Mouse (Mus musculus): Measurements from ENCODE around the gene Pcdh7. TPM values are rescaled to one million over a fixed set of nuclear protein-coding genes. Genes with fewer than 3 reads are reported as not detected.

Pcdh7 gene
- polyA plus RNA-seq, 1 experiment from 2014 or later, result 47.6 TPM

DNA sequence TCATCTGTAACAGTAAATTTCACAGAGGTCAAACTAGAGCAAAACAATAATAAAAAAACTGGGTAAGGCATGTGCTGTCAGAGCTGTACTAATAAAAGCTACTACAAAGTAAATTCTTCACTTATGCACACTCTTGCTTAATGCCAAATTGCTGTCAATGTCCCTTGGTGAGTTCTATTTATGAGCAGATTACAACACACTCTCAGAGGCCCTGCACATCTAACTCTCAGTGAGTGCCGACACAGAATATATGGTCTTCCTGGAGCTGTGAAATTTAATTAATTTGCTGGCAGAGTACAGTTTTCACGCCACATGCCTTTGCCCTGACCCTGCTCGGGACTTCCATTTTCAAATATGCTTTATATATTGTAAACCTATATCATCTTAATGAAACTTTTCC is 227.7 kb downstream of the Pcdh7 start:
- peak; percentile 81; the same call in 1 of the 2 replicates for ATAC-seq (ENCODE audit: low read depth)
- Histone ChIP-seq H3K9me3 (ENCODE audit: control insufficient read depth, low read length) (no peaks in the 10 kb centered on the region), H3K36me3 (ENCODE audit: control insufficient read depth, insufficient read depth, low read length) (no peaks in the 10 kb centered on the region), H3K27ac (ENCODE audit: low read depth, low read length) (no peak overlapping the region), H3K9ac (replicated peaks; ENCODE audit: low read depth, low read length) (no peak overlapping the region), H3K27me3 (ENCODE audit: control insufficient read depth, insufficient read depth, low read length) (no peaks in the 10 kb centered on the region), H3K4me2 (ENCODE audit: low read depth, low read length) (no peak overlapping the region), H3K4me1 (ENCODE audit: control insufficient read depth, insufficient read depth, low read length) (0 out of 2 replicates have a peak, but pooled peaks cover 3% of the 10 kb centered on the region), H3K4me3 (ENCODE audit: low read depth, low read length) (no peak overlapping the region)
- WGBS, result 22% methylated on average over 3 of the region's 3 CpGs

DNA sequence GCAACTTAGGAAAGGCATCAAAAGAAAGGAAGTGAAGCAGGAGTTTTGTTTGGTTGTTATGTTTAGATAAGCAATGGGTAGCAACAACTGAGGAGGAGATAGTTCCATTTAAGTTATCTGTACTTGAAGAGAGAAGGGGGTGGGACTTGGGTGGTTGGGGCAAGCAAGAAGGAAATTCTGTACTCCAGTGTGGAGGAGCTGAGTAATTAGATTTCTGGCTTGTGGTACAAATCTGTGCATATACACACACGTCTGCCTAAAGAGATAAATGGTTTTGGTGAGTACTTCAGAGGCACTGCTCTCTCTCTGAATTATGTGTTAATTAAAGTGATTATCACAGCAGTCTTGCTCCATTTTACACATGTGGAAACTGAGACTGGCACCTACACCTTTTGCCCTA is 241.6 kb downstream of the Pcdh7 start:
- 65% methylated on average over 1 of the region's 1 CpGs for WGBS
- Histone ChIP-seq H3K36me3 (ENCODE audit: control insufficient read depth, insufficient read depth, low read length) (no peaks in the 10 kb centered on the region), H3K9ac (replicated peaks; ENCODE audit: low read depth, low read length) (no peak overlapping the region), H3K4me3 (ENCODE audit: low read depth, low read length) (no peak overlapping the region), H3K27ac (ENCODE audit: low read depth, low read length) (no peak overlapping the region), H3K27me3 (ENCODE audit: control insufficient read depth, insufficient read depth, low read length) (no peaks in the 10 kb centered on the region), H3K9me3 (ENCODE audit: control insufficient read depth, low read length) (no peaks in the 10 kb centered on the region), H3K4me1 (ENCODE audit: control insufficient read depth, insufficient read depth, low read length) (no peaks in the 10 kb centered on the region), H3K4me2 (ENCODE audit: low read depth, low read length) (no peak overlapping the region)
- ATAC-seq (ENCODE audit: low read depth), result no peak

DNA sequence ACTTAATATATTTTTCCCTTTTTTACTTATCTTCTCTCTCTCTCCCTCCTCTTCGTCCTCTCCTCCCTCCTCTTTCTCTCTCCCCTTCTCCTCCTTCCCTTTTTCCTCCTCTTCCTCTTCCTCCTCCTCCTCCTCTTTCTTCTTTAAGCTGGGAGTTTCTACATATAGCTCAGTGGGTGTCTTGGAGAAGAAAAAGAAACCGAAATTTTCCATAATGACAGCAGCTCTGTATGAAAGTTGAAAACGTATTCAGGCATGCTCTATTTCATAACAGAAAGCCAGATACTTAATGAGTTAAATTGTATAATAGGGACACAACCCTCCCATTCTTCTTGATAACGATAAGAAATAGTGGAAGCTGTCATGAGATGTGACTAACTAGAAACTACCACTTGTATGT is 246.0 kb downstream of the Pcdh7 start:
- no peak overlapping the region for H3K9ac ChIP-seq (replicated peaks; ENCODE audit: low read depth, low read length)
- H3K27me3 ChIP-seq (ENCODE audit: control insufficient read depth, insufficient read depth, low read length), result no peaks in the 10 kb centered on the region
- H3K4me2 ChIP-seq (ENCODE audit: low read depth, low read length), result no peak overlapping the region
- no peaks in the 10 kb centered on the region for H3K9me3 ChIP-seq (ENCODE audit: control insufficient read depth, low read length)
- H3K36me3 ChIP-seq (ENCODE audit: control insufficient read depth, insufficient read depth, low read length), result no peaks in the 10 kb centered on the region
- no peak overlapping the region for H3K27ac ChIP-seq (ENCODE audit: low read depth, low read length)
- WGBS, result 79% methylated on average over 4 of the region's 4 CpGs
- ATAC-seq (ENCODE audit: low read depth), result no peak
- no peak overlapping the region for H3K4me3 ChIP-seq (ENCODE audit: low read depth, low read length)
- no peaks in the 10 kb centered on the region for H3K4me1 ChIP-seq (ENCODE audit: control insufficient read depth, insufficient read depth, low read length)

DNA sequence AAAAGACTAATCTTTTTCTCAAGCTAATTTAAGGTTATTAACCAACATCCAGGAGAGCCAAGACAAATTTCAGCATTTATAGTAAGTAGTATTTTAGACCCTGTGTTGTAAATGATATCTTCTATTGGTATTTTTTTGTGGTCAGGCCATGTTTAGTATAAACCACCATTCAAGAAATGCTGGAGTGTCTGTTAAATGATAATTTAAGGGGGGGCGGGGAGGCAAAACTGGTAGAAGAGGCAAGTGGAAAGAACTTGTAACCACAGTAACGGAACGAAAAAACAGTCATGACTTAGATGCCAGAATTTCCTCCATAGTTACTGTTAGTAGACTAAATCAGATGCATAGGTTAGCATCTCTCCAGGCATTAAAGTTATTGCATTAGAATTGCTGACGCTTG is 246.4 kb downstream of the Pcdh7 start:
- Histone ChIP-seq H3K4me1 (ENCODE audit: control insufficient read depth, insufficient read depth, low read length) (no peaks in the 10 kb centered on the region), H3K4me3 (ENCODE audit: low read depth, low read length) (no peak overlapping the region), H3K4me2 (ENCODE audit: low read depth, low read length) (no peak overlapping the region), H3K9ac (replicated peaks; ENCODE audit: low read depth, low read length) (no peak overlapping the region), H3K27me3 (ENCODE audit: control insufficient read depth, insufficient read depth, low read length) (no peaks in the 10 kb centered on the region), H3K9me3 (ENCODE audit: control insufficient read depth, low read length) (no peaks in the 10 kb centered on the region), H3K27ac (ENCODE audit: low read depth, low read length) (no peak overlapping the region), H3K36me3 (ENCODE audit: control insufficient read depth, insufficient read depth, low read length) (no peaks in the 10 kb centered on the region)
- WGBS, result 90% methylated on average over 4 of the region's 4 CpGs
- ATAC-seq (ENCODE audit: low read depth), result no peak

DNA sequence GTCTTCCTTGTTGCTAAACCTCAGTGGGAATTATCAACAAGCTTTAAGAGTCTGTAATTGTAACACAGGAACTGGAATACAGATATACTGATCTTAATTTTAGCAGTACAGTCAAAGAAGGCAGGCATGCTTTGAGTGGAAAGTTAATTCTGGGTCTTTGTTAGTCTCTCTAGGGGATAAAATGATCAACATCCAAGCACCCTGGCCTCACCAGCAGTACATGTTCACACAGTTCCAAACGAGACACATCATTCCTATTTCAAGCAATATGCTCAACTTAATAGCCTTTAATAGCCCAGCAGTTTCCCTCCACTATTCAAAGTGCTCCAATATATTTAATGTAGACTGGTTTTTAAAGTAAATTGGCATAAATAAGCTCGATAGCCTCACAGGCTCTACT is 275.8 kb downstream of the Pcdh7 start:
- Histone ChIP-seq H3K27me3 (ENCODE audit: control insufficient read depth, insufficient read depth, low read length) (no peaks in the 10 kb centered on the region), H3K27ac (ENCODE audit: low read depth, low read length) (no peak overlapping the region), H3K36me3 (ENCODE audit: control insufficient read depth, insufficient read depth, low read length) (no peaks in the 10 kb centered on the region), H3K9me3 (ENCODE audit: control insufficient read depth, low read length) (no peaks in the 10 kb centered on the region), H3K4me3 (ENCODE audit: low read depth, low read length) (no peak overlapping the region), H3K4me1 (ENCODE audit: control insufficient read depth, insufficient read depth, low read length) (no peaks in the 10 kb centered on the region), H3K9ac (replicated peaks; ENCODE audit: low read depth, low read length) (no peak overlapping the region), H3K4me2 (ENCODE audit: low read depth, low read length) (no peak overlapping the region)
- WGBS, result 74% methylated on average over 2 of the region's 2 CpGs
- no peak for ATAC-seq (ENCODE audit: low read depth)

DNA sequence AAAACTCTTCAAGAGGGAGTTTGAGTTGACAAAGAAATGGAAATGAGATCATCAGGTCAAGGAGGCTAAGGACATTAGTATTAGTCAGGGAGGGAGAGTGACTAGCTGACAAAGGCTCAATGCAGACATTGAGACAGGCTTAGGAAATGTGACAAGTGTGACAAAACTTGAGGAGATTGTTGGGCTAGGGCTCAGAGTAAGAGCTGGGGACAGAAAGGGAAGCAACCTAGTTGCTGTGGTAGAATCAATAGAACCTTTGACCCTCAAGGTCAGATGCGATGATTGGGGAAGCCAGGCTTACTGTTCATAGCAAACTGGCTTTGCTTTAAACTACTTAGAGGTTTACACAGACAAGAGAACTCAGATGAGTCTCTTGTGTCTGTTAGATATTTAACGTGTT is 303.6 kb downstream of the Pcdh7 start:
- H3K4me3 ChIP-seq (ENCODE audit: low read depth, low read length), result no peak overlapping the region
- no peaks in the 10 kb centered on the region for H3K9me3 ChIP-seq (ENCODE audit: control insufficient read depth, low read length)
- H3K4me2 ChIP-seq (ENCODE audit: low read depth, low read length), result no peak overlapping the region
- H3K9ac ChIP-seq (replicated peaks; ENCODE audit: low read depth, low read length), result no peak overlapping the region
- no peak for ATAC-seq (ENCODE audit: low read depth)
- 87% methylated on average over 2 of the region's 2 CpGs for WGBS
- no peaks in the 10 kb centered on the region for H3K4me1 ChIP-seq (ENCODE audit: control insufficient read depth, insufficient read depth, low read length)
- H3K27ac ChIP-seq (ENCODE audit: low read depth, low read length), result no peak overlapping the region
- no peaks in the 10 kb centered on the region for H3K27me3 ChIP-seq (ENCODE audit: control insufficient read depth, insufficient read depth, low read length)
- no peaks in the 10 kb centered on the region for H3K36me3 ChIP-seq (ENCODE audit: control insufficient read depth, insufficient read depth, low read length)

DNA sequence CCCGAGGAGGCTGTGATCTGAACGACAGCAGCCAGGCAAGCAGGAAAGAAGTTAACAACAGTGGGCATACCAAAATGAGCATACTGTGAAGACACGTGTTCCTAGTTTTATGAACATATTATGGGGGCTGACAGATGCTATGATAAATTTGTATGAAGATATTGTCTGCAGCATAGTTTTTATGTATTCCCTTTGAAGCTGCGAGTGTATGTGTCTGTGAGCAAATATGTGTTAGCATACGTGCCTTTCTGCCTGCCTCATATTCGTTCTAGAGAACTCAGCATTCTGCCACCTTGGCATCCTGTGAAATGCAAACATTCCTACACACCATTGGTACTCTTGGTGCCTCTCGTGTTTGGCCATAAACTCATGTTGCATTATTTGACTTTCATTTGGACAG is 307.4 kb downstream of the Pcdh7 start:
- ATAC-seq (ENCODE audit: low read depth), result no peak

DNA sequence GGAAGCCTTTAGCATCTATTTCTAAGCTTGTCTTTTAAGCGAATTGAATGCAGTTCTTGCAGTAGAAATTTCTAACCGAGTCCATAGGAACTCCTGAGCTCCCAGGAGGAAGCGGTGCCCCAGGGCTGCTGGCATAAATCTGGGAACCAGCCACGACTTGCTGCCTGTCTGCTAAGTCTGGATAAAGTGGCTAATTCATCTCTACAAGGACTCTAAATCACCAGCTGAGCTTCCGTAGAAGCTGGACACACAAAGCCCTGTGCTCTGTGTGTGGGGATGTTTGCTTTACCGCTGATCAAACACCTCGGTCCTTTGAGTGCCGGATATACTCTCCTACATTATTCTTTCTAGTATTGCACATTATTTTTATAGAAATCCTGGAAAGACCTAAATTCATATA is 308.0 kb downstream of the Pcdh7 start:
- Histone ChIP-seq H3K4me3 (ENCODE audit: low read depth, low read length) (no peak overlapping the region), H3K27ac (ENCODE audit: low read depth, low read length) (no peak overlapping the region), H3K27me3 (ENCODE audit: control insufficient read depth, insufficient read depth, low read length) (no peaks in the 10 kb centered on the region), H3K9ac (replicated peaks; ENCODE audit: low read depth, low read length) (no peak overlapping the region), H3K4me1 (ENCODE audit: control insufficient read depth, insufficient read depth, low read length) (no peaks in the 10 kb centered on the region), H3K36me3 (ENCODE audit: control insufficient read depth, insufficient read depth, low read length) (no peaks in the 10 kb centered on the region), H3K4me2 (ENCODE audit: low read depth, low read length) (no peak overlapping the region), H3K9me3 (ENCODE audit: control insufficient read depth, low read length) (no peaks in the 10 kb centered on the region)
- peak; percentile 75; the same call in 1 of the 2 replicates for ATAC-seq (ENCODE audit: low read depth)
- 28% methylated on average over 8 of the region's 8 CpGs for WGBS

More for the DNA sequence above, 307.4 kb downstream of the Pcdh7 start:
- Histone ChIP-seq H3K4me1 (ENCODE audit: control insufficient read depth, insufficient read depth, low read length) (no peaks in the 10 kb centered on the region), H3K4me3 (ENCODE audit: low read depth, low read length) (no peak overlapping the region), H3K36me3 (ENCODE audit: control insufficient read depth, insufficient read depth, low read length) (no peaks in the 10 kb centered on the region), H3K9ac (replicated peaks; ENCODE audit: low read depth, low read length) (no peak overlapping the region), H3K4me2 (ENCODE audit: low read depth, low read length) (no peak overlapping the region), H3K27me3 (ENCODE audit: control insufficient read depth, insufficient read depth, low read length) (no peaks in the 10 kb centered on the region), H3K9me3 (ENCODE audit: control insufficient read depth, low read length) (no peaks in the 10 kb centered on the region), H3K27ac (ENCODE audit: low read depth, low read length) (no peak overlapping the region)
- WGBS, result 78% methylated on average over 7 of the region's 7 CpGs

DNA sequence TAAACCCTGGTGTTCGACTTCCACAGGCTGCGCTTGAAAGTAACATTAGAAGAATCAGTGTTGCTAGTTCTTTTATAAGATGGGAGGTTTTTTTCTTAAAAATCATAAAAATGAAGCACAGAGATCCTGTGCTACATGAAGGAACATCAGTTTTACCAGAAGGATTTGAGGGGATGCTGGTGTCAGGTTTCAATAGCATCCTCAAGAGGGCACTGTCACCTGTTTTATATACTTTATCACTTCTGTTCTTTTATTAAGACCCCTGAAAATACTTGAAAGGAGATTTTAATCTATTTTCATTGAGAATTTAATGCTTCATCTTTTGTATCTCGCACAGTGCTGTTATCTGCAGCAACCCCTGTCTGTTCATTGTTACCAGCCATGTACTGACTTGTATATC is 322.1 kb downstream of the Pcdh7 start:
- H3K27me3 ChIP-seq (ENCODE audit: control insufficient read depth, insufficient read depth, low read length), result no peaks in the 10 kb centered on the region
- no peak overlapping the region for H3K4me3 ChIP-seq (ENCODE audit: low read depth, low read length)
- WGBS, result 75% methylated on average over 3 of the region's 3 CpGs
- no peaks in the 10 kb centered on the region for H3K36me3 ChIP-seq (ENCODE audit: control insufficient read depth, insufficient read depth, low read length)
- no peak overlapping the region for H3K9ac ChIP-seq (replicated peaks; ENCODE audit: low read depth, low read length)
- no peaks in the 10 kb centered on the region for H3K4me1 ChIP-seq (ENCODE audit: control insufficient read depth, insufficient read depth, low read length)
- ATAC-seq (ENCODE audit: low read depth), result no peak
- no peak overlapping the region for H3K27ac ChIP-seq (ENCODE audit: low read depth, low read length)
- no peak overlapping the region for H3K4me2 ChIP-seq (ENCODE audit: low read depth, low read length)
- no peaks in the 10 kb centered on the region for H3K9me3 ChIP-seq (ENCODE audit: control insufficient read depth, low read length)

DNA sequence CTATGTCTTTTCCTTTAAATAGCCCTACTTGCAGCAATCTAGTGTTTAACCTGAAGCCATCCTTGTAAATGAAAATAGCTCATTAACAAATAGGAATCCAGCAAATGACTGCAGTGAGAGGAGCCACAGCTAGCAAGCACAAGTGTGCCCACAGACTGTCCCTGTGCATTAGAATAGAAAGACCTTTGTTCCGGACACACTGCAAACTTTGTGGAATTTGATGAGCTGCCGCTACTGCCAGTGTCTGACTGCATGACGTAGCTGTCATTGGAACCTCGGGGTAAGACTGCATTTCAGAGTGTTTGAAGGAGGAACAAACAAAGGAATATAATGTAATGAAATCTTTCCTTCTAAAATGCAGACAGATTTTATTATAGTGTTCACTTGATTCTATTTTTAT is 326.4 kb downstream of the Pcdh7 start:
- Histone ChIP-seq H3K36me3 (ENCODE audit: control insufficient read depth, insufficient read depth, low read length) (no peaks in the 10 kb centered on the region), H3K4me2 (ENCODE audit: low read depth, low read length) (no peak overlapping the region), H3K27ac (ENCODE audit: low read depth, low read length) (no peak overlapping the region), H3K9ac (replicated peaks; ENCODE audit: low read depth, low read length) (no peak overlapping the region), H3K27me3 (ENCODE audit: control insufficient read depth, insufficient read depth, low read length) (no peaks in the 10 kb centered on the region), H3K4me1 (ENCODE audit: control insufficient read depth, insufficient read depth, low read length) (no peaks in the 10 kb centered on the region), H3K4me3 (ENCODE audit: low read depth, low read length) (no peak overlapping the region), H3K9me3 (ENCODE audit: control insufficient read depth, low read length) (no peaks in the 10 kb centered on the region)
- 44% methylated on average over 4 of the region's 4 CpGs for WGBS
- ATAC-seq (ENCODE audit: low read depth), result no peak

All from neural tube, embryonic 14.5 days (tissue).